Mouse (Mus musculus): Measurements from ENCODE around the gene Mlip.

- no peak for TF ChIP-seq CTCF (IDR thresholded peaks at IDR 0.05; ENCODE audit: control insufficient read depth, insufficient read depth, low read length)
- TF ChIP-seq POLR2A (IDR thresholded peaks at IDR 0.05; ENCODE audit: borderline replicate concordance, control insufficient read depth, low read depth, low read length) = no peak
Observed at GRCm38 (mm10) chr9:77318346-77318745, 34.4 kb downstream of the Mlip start.
